Mouse (Mus musculus) embryonic facial prominence, embryonic 11.5 days (tissue): ENCODE data around the gene Dnajb14. TPM values are rescaled to one million over a fixed set of nuclear protein-coding genes. Genes with fewer than 3 reads are reported as not detected.
"Not testable (repeated sequence)": the region's sequence is repeated elsewhere in the genome, so short reads cannot be mapped to it uniquely, and the experiment has no call there.

Experiments
- ATAC-seq: fragments of 200-750 bp; cut with Nextera tagmentation; replicated peaks from 2 replicates; pipeline ENCODE4 v1.8.0; 2017; ENCODE audit warnings: low read depth; ENCODE audit not compliant: insufficient number of reproducible peaks, low FRiP score, low TSS enrichment
- DNase-seq: peaks from one replicate; pipeline ENCODE4 v3.0.0-alpha.2; 2015; ENCODE audit warnings: low spot score
- H3K27ac ChIP-seq: fragments of 300-500 bp; sonication (generic); replicated peaks from 2 replicates; pipeline ENCODE4 v1.5.1; 2014; ENCODE audit warnings: mild to moderate bottlenecking, low read depth, low read length, control low read depth
- H3K27me3 ChIP-seq: fragments of 300-500 bp; sonication (generic); 2 replicates; pipeline ENCODE4 v1.6.1; 2014; ENCODE audit warnings: mild to moderate bottlenecking, low read length, moderate library complexity, mixed read lengths; ENCODE audit not compliant: control insufficient read depth, insufficient read depth
- H3K36me3 ChIP-seq: fragments of 300-500 bp; sonication (generic); replicated peaks from 2 replicates; pipeline ENCODE4 v1.6.1; 2014; ENCODE audit warnings: low read depth, mild to moderate bottlenecking, low read length, moderate library complexity, mixed read lengths; ENCODE audit not compliant: control insufficient read depth, insufficient read depth
- H3K4me1 ChIP-seq: fragments of 300-500 bp; sonication (generic); 2 replicates; pipeline ENCODE4 v1.6.1; 2014; ENCODE audit warnings: low read length, mixed read lengths; ENCODE audit not compliant: control insufficient read depth, insufficient read depth
- H3K4me2 ChIP-seq: fragments of 300-500 bp; sonication (generic); 2 replicates; pipeline ENCODE4 v1.6.1; 2014; ENCODE audit warnings: low read depth, mild to moderate bottlenecking, control low read depth, low read length, moderate library complexity
- H3K4me3 ChIP-seq: fragments of 300-500 bp; sonication (generic); 2 replicates; pipeline ENCODE4 v1.5.1; 2014; ENCODE audit warnings: low read depth, low read length, control low read depth
- H3K9ac ChIP-seq: fragments of 300-500 bp; sonication (generic); replicated peaks from 2 replicates; pipeline ENCODE4 v1.6.1; 2014; ENCODE audit warnings: mild to moderate bottlenecking, control low read depth, low read length
- H3K9me3 ChIP-seq: fragments of 300-500 bp; sonication (generic); replicated peaks from 2 replicates; pipeline ENCODE4 v1.6.1; 2016; ENCODE audit warnings: mild to moderate bottlenecking, low read length, inconsistent platforms, mixed read lengths; ENCODE audit not compliant: control insufficient read depth
- WGBS: fragments of 180-500 bp; shearing (Covaris S2); extraction: QIAGEN DNeasy Blood & Tissue Kit; methylation state at CpG from one replicate; pipeline ENCODE4 v1.1.7; 2014; 5-methylcytosine and 5-hydroxymethylcytosine counted together
- polyA plus RNA-seq: library from polyadenylated mRNA; unstranded; fragments of >200 nt; fragmentation: Nextera tagmentation; extraction: Ambion mirVana; gene quantifications from 2 replicates; pipeline ENCODE4 v1.2.1, GENCODE M21; 2014

Gene Dnajb14
- polyA plus RNA-seq, 1 experiment from 2014 or later, result 9.4 TPM

GRCm38 (mm10) chr3:137959456-137959855 lies 92.0 kb downstream of the Dnajb14 start:
- ATAC-seq, result no peak
- 77% methylated on average over 4 of the region's 4 CpGs for WGBS
- no peak for DNase-seq
- no peak overlapping the region for H3K9ac ChIP-seq
- no peak overlapping the region for H3K27ac ChIP-seq
- no peaks in the 10 kb centered on the region for H3K4me1 ChIP-seq
- H3K4me2 ChIP-seq, result no peak overlapping the region
- H3K4me3 ChIP-seq, result no peak overlapping the region
- no peaks in the 10 kb centered on the region for H3K36me3 ChIP-seq
- no peaks in the 10 kb centered on the region for H3K9me3 ChIP-seq
- no peaks in the 10 kb centered on the region for H3K27me3 ChIP-seq

GRCm38 (mm10) chr3:137961736-137962385 lies 94.4 kb downstream of the Dnajb14 start:
- Histone ChIP-seq H3K36me3 (no peaks in the 10 kb centered on the region), H3K9me3 (no peaks in the 10 kb centered on the region), H3K4me3 (no peak overlapping the region), H3K4me1 (no peaks in the 10 kb centered on the region), H3K27ac (no peak overlapping the region), H3K9ac (no peak overlapping the region), H3K27me3 (no peaks in the 10 kb centered on the region), H3K4me2 (no peak overlapping the region)
- ATAC-seq (no peak), DNase-seq (no peak)
- 69% methylated on average over 8 of the region's 8 CpGs for WGBS

GRCm38 (mm10) chr3:137963508-137963907 lies 96.0 kb downstream of the Dnajb14 start:
- no peak overlapping the region for H3K27ac ChIP-seq
- H3K4me3 ChIP-seq, result no peak overlapping the region
- H3K9ac ChIP-seq, result no peak overlapping the region
- WGBS, result 73% methylated on average over 8 of the region's 8 CpGs
- no peaks in the 10 kb centered on the region for H3K27me3 ChIP-seq
- no peaks in the 10 kb centered on the region for H3K4me1 ChIP-seq
- H3K9me3 ChIP-seq, result no peaks in the 10 kb centered on the region
- H3K4me2 ChIP-seq, result no peak overlapping the region
- ATAC-seq (no peak), DNase-seq (no peak)
- H3K36me3 ChIP-seq, result no peaks in the 10 kb centered on the region

DNA sequence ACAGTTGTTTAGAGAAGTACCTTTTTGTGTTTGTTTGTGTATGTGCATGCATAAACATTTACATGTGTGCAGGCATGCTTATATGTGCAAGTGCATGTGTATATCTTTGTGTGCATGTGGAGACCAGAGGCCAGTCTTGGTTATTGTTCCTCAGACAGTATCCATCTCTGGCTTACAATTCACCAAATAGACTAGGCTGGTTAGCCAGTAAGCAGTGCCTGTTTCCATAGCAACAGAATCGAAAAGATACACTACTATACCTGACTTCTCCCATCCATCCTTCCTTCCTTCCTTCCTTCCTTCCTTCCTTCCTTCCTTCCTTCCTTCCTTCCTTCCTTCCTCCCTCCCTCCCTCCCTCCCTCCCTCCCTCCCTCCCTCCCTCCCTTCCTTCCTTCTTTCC lies 96.5 kb downstream of the Dnajb14 start:
- DNase-seq, H3K9ac ChIP-seq, H3K4me2 ChIP-seq, H3K4me3 ChIP-seq, ATAC-seq, H3K4me1 ChIP-seq, H3K36me3 ChIP-seq, H3K9me3 ChIP-seq, H3K27ac ChIP-seq, H3K27me3 ChIP-seq: not testable (repeated sequence)
- WGBS, result 75% methylated on average over 1 of the region's 1 CpGs

Other genes starting within 250 kb of the Dnajb14 start
- 27.3 and 29.4 TPM in 2 replicates for gene Ddit4l, start 246.1 kb upstream of the Dnajb14 start, polyA plus RNA-seq
- gene Gm21962, start 196.2 kb upstream of the Dnajb14 start, polyA plus RNA-seq, result not detected in 2 replicates
- 3,351 and 3,607 TPM in 2 replicates for gene H2afz, start 3.2 kb upstream of the Dnajb14 start, polyA plus RNA-seq
- gene Lamtor3, start 50.8 kb downstream of the Dnajb14 start, polyA plus RNA-seq, result 114 and 117 TPM in 2 replicates
- gene Dapp1, start 113.9 kb downstream of the Dnajb14 start, polyA plus RNA-seq, result 4.2 and 4.6 TPM in 2 replicates
- gene 1110002E22Rik, start 197.4 kb downstream of the Dnajb14 start, polyA plus RNA-seq, result 0.07 and 0.17 TPM in 2 replicates
- gene Gm5105, start 199.7 kb downstream of the Dnajb14 start, polyA plus RNA-seq, result not detected in 2 replicates